Mouse (Mus musculus) bone marrow, adult 2 months (tissue): Measurements from ENCODE around the gene Clec4b1. TPM values are rescaled to one million over a fixed set of nuclear protein-coding genes. Genes with fewer than 3 reads are reported as not detected.
"Not testable (repeated sequence)": the region's sequence is repeated elsewhere in the genome, so short reads cannot be mapped to it uniquely, and the experiment has no call there.

Experiments
- H3K27ac ChIP-seq: fragments of 200-500 bp; 2 replicates; pipeline ENCODE4 v1.5.1; 2012; ENCODE audit warnings: low read depth, mild to moderate bottlenecking, control low read depth, inconsistent platforms, low read length; ENCODE audit not compliant: control insufficient read depth, poor library complexity, insufficient read depth
- H3K4me1 ChIP-seq: fragments of 200-500 bp; 2 replicates; pipeline ENCODE4 v1.6.1; 2011; ENCODE audit warnings: low read length; ENCODE audit not compliant: control insufficient read depth, insufficient read depth
- H3K4me3 ChIP-seq: fragments of 200-500 bp; replicated peaks from 2 replicates; pipeline ENCODE3; 2011; ENCODE audit warnings: mild to moderate bottlenecking, low read depth, low read length, control low read depth; ENCODE audit not compliant: control insufficient read depth
- CTCF ChIP-seq: fragments of 200-500 bp; IDR thresholded peaks from 2 replicates; pipeline ENCODE4 v1.5.1; 2011; ENCODE audit warnings: low read length, control low read depth; ENCODE audit not compliant: control insufficient read depth, insufficient read depth
- POLR2A ChIP-seq: fragments of 200-500 bp; IDR thresholded peaks from 2 replicates; pipeline ENCODE4 v1.6.1; 2011; ENCODE audit warnings: low read depth, mild to moderate bottlenecking, control low read depth, low read length, borderline replicate concordance; ENCODE audit not compliant: control insufficient read depth
- WGBS: fragments of 180-500 bp; shearing (Covaris S2); methylation state at CpG from one replicate; pipeline ENCODE4 v1.1.7; 2018; 5-methylcytosine and 5-hydroxymethylcytosine counted together
- polyA plus RNA-seq: library from polyadenylated mRNA; stranded (reverse); fragments of >200 nt; gene quantifications from 2 replicates; pipeline ENCODE4 v1.2.4, GENCODE M21; 2011; ENCODE audit warnings: low replicate concordance; ENCODE audit not compliant: missing spikeins, insufficient read depth, insufficient read length

The Clec4b1 gene
- 6.3 and 9.0 TPM in 2 replicates for polyA plus RNA-seq

DNA sequence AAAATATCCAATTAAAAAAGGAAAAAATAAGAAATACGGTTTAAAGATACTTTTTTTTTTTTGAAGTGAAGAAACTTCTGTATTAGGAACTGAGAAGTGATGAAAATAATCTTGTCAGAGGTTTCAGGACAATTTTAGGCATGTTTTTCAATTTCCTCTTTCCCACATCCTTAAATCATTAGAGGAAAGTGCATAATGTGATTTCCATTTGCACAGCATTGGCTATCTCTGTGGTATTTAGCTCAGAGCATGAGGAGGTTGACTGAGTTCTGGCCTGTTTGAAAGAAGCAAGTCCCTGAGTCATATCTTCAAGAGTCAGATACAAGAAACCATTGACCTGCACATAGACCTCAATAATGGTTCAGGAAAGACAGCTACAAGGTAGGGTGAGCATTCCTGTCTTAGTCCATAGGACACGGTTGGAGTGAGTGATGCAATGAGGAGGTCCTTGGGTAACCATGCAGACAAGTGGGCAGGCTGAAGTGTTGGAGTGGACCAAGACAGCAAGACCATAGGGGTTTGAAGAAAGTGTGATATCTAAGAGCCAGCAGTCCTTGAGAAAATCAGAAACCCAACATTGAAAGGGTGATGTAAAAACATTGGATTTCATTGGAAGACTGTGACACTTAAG lies at the start of gene Clec4b1:
Clec4b1 (plus strand) TSS at position 221 of the 631 bp plus-strand sequence.
- H3K4me3 ChIP-seq: no peak within 1 kb of the TSS
- TF ChIP-seq CTCF: no peak
- no peak for TF ChIP-seq POLR2A
- no peaks in the 10 kb centered on the region; the same call in 1 of the 2 replicates for H3K4me1 ChIP-seq
- 46% methylated on average over 2 of the region's 2 CpGs for WGBS
- no peak within 1 kb of the TSS; the same call in 1 of the 2 replicates for H3K27ac ChIP-seq

GRCm38 (mm10) chr6:123004696-123005095 lies 45.1 kb upstream of the Clec4b1 start:
- H3K4me1 ChIP-seq, H3K27ac ChIP-seq, H3K4me3 ChIP-seq: not testable (repeated sequence)
- 76% methylated on average over 2 of the region's 2 CpGs for WGBS

DNA sequence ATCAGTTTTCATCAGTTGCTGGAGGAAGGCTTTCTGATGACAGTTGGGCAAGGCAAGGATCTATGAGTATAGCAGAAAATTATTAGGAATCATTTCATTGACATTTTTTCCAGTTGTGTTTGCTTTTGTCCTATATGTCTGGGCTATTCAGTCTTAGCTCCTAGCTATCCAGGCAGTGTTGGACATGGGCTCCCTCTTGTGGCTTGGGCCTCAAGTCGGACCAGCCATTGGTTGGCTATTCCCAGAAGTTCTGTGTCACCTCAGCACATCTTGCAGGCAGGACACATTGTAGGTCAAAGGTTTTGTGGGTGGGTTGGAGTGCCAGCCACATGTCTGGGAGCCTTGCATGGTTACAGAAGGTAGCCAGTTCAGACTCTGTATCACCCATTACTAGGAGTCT lies 44.2 kb upstream of the Clec4b1 start:
- Histone ChIP-seq H3K27ac (no peak overlapping the region), H3K4me3 (no peak overlapping the region), H3K4me1 (no peaks in the 10 kb centered on the region)
- no peak for TF ChIP-seq POLR2A
- TF ChIP-seq CTCF: peak; percentile 66
- 41% methylated on average over 1 of the region's 1 CpGs for WGBS

GRCm38 (mm10) chr6:123095125-123095843 lies 45.5 kb downstream of the Clec4b1 start:
- TF ChIP-seq POLR2A (no peak), CTCF (no peak)
- WGBS: 6% methylated on average over 4 of the region's 4 CpGs
- Histone ChIP-seq H3K4me3 (no peak overlapping the region), H3K27ac (peak overlapping the region; percentile 91), H3K4me1 (no peaks in the 10 kb centered on the region; the same call in 1 of the 2 replicates)

- 74% methylated on average over 1 of the region's 1 CpGs for WGBS
- H3K4me3 ChIP-seq, H3K4me1 ChIP-seq, H3K27ac ChIP-seq: not testable (repeated sequence)
Observed at GRCm38 (mm10) chr6:123106128-123106527, 56.4 kb downstream of the Clec4b1 start, which contains the start of gene Clec4a2. Gene Clec4a2, plus strand, starts transcription at chr6:123106428.

Other genes starting within 250 kb of the Clec4b1 start
- 45.2 and 88.2 TPM in 2 replicates for gene Slc2a3, start 248.3 kb upstream of the Clec4b1 start, polyA plus RNA-seq
- gene Foxj2, start 230.0 kb upstream of the Clec4b1 start, polyA plus RNA-seq: 9.6 and 18.0 TPM in 2 replicates
- gene C3ar1, start 193.8 kb upstream of the Clec4b1 start, polyA plus RNA-seq: 0.31 and 0.35 TPM in 2 replicates
- 7.4 and 8.9 TPM in 2 replicates for gene Necap1, start 175.5 kb upstream of the Clec4b1 start, polyA plus RNA-seq
- gene Clec4a1, start 128.1 kb upstream of the Clec4b1 start, polyA plus RNA-seq: 16.5 and 26.6 TPM in 2 replicates
- 3.1 and 7.9 TPM in 2 replicates for gene Clec4a3, start 97.4 kb upstream of the Clec4b1 start, polyA plus RNA-seq
- not detected in 2 replicates for gene Clec4a4, start 59.6 kb upstream of the Clec4b1 start, polyA plus RNA-seq
- gene Clec4a2, start 56.5 kb downstream of the Clec4b1 start, polyA plus RNA-seq: 24.0 and 73.2 TPM in 2 replicates
- gene Clec4b2, start 122.9 kb downstream of the Clec4b1 start, polyA plus RNA-seq: 1.3 and 1.7 TPM in 2 replicates
- gene Clec4n, start 179.9 kb downstream of the Clec4b1 start, polyA plus RNA-seq: 4.5 TPM in 1 of 2 replicates, not detected in the other
- gene Clec4d, start 212.1 kb downstream of the Clec4b1 start, polyA plus RNA-seq: 15.0 and 51.2 TPM in 2 replicates
- gene Clec4e, start 239.9 kb downstream of the Clec4b1 start, polyA plus RNA-seq: 3.2 and 12.4 TPM in 2 replicates